Mouse (Mus musculus): ENCODE measurements around the gene Tgfbr3. TPM values are rescaled to one million over a fixed set of nuclear protein-coding genes. Genes with fewer than 3 reads are reported as not detected.

Tgfbr3 gene
- total RNA-seq, 2 experiments from 2014 or later = 13.3 to 16.3 TPM

GRCm38 (mm10) chr5:107121086-107121485 is 168.3 kb downstream of the Tgfbr3 start:
- no peak for DNase-seq (ENCODE audit: extremely low spot score in 1 of 2, low spot score in 1 of 2)

GRCm38 (mm10) chr5:107120624-107121023 is 168.8 kb downstream of the Tgfbr3 start:
- no peak for DNase-seq (ENCODE audit: extremely low spot score in 1 of 2, low spot score in 1 of 2)

- no peak for DNase-seq (ENCODE audit: extremely low spot score in 1 of 2, low spot score in 1 of 2)
Measured at GRCm38 (mm10) chr5:107119896-107120295, 169.5 kb downstream of the Tgfbr3 start.

- DNase-seq (ENCODE audit: extremely low spot score in 1 of 2, low spot score in 1 of 2) = no peak
Measured at GRCm38 (mm10) chr5:107116821-107117220, 172.6 kb downstream of the Tgfbr3 start.

GRCm38 (mm10) chr5:107112656-107113275 is 176.7 kb downstream of the Tgfbr3 start:
- DNase-seq (ENCODE audit: extremely low spot score in 1 of 2, low spot score in 1 of 2) = no peak

GRCm38 (mm10) chr5:107111802-107112201 is 177.6 kb downstream of the Tgfbr3 start:
- DNase-seq (ENCODE audit: extremely low spot score in 1 of 2, low spot score in 1 of 2) = no peak

GRCm38 (mm10) chr5:107110880-107111520 is 178.4 kb downstream of the Tgfbr3 start:
- no peak for DNase-seq (ENCODE audit: extremely low spot score in 1 of 2, low spot score in 1 of 2)

- no peak for DNase-seq (ENCODE audit: extremely low spot score in 1 of 2, low spot score in 1 of 2)
Measured at GRCm38 (mm10) chr5:107110089-107110879, 179.1 kb downstream of the Tgfbr3 start.

GRCm38 (mm10) chr5:107109416-107109815 is 180.0 kb downstream of the Tgfbr3 start:
- no peak for DNase-seq (ENCODE audit: extremely low spot score in 1 of 2, low spot score in 1 of 2)

GRCm38 (mm10) chr5:107106793-107107192 is 182.6 kb downstream of the Tgfbr3 start:
- no peak for DNase-seq (ENCODE audit: extremely low spot score in 1 of 2, low spot score in 1 of 2)

- no peak for DNase-seq (ENCODE audit: extremely low spot score in 1 of 2, low spot score in 1 of 2)
Measured at GRCm38 (mm10) chr5:107106139-107106538, 183.3 kb downstream of the Tgfbr3 start.

GRCm38 (mm10) chr5:107103591-107103990 is 185.8 kb downstream of the Tgfbr3 start:
- DNase-seq (ENCODE audit: extremely low spot score in 1 of 2, low spot score in 1 of 2) = no peak

- no peak for DNase-seq (ENCODE audit: extremely low spot score in 1 of 2, low spot score in 1 of 2)
Measured at GRCm38 (mm10) chr5:107102916-107103315, 186.5 kb downstream of the Tgfbr3 start.

- no peak for DNase-seq (ENCODE audit: extremely low spot score in 1 of 2, low spot score in 1 of 2)
Measured at GRCm38 (mm10) chr5:107101684-107102083, 187.7 kb downstream of the Tgfbr3 start.

GRCm38 (mm10) chr5:107101135-107101534 is 188.3 kb downstream of the Tgfbr3 start:
- no peak for DNase-seq (ENCODE audit: extremely low spot score in 1 of 2, low spot score in 1 of 2)

GRCm38 (mm10) chr5:107099634-107100033 is 189.8 kb downstream of the Tgfbr3 start:
- no peak for DNase-seq (ENCODE audit: extremely low spot score in 1 of 2, low spot score in 1 of 2)

GRCm38 (mm10) chr5:107099076-107099475 is 190.4 kb downstream of the Tgfbr3 start:
- DNase-seq (ENCODE audit: extremely low spot score in 1 of 2, low spot score in 1 of 2) = no peak

GRCm38 (mm10) chr5:107098007-107098406 is 191.4 kb downstream of the Tgfbr3 start:
- DNase-seq (ENCODE audit: extremely low spot score in 1 of 2, low spot score in 1 of 2) = no peak

GRCm38 (mm10) chr5:107097314-107097713 is 192.1 kb downstream of the Tgfbr3 start:
- DNase-seq (ENCODE audit: extremely low spot score in 1 of 2, low spot score in 1 of 2) = no peak

GRCm38 (mm10) chr5:107094233-107094632 is 195.2 kb downstream of the Tgfbr3 start:
- DNase-seq (ENCODE audit: extremely low spot score in 1 of 2, low spot score in 1 of 2) = no peak

- no peak for DNase-seq (ENCODE audit: extremely low spot score in 1 of 2, low spot score in 1 of 2)
Measured at GRCm38 (mm10) chr5:107093253-107093652, 196.2 kb downstream of the Tgfbr3 start.

Data from layer of hippocampus, postnatal 25 days (tissue).